Mouse (Mus musculus) cerebellum, adult 2 months (tissue): ENCODE results near the gene Mrpl21.

Source experiments
- CTCF ChIP-seq: fragments of 200-500 bp; IDR thresholded peaks from 2 replicates; pipeline ENCODE4 v1.5.1; 2011; ENCODE audit warnings: low read depth, mild to moderate bottlenecking, control low read depth, low read length, moderate library complexity, borderline replicate concordance; ENCODE audit not compliant: insufficient read depth
- POLR2A ChIP-seq: fragments of 200-500 bp; IDR thresholded peaks from 2 replicates; pipeline ENCODE4 v1.6.1; 2011; ENCODE audit warnings: low read length, control low read depth, borderline replicate concordance; ENCODE audit not compliant: insufficient read depth

DNA sequence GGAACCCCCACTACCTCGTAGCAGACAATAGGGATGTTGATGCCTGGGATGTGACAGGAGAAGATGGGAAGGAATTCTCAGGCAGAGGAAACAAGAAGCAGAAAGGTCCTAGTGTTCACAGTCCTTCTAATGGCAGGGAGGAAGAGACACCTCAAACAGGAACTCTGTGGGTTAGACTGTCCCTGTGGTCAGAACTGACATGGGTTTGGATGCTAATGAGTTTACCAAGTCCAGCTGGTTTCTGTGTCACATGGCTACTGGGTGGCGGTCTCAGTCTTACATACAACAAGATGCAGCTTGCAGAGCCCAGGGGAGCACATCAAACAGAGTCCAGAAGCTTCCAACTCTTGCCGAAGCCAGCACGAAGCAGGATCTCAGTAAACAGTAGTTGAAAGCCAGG is 21.3 kb downstream of the Mrpl21 start:
- no peak for TF ChIP-seq CTCF
- TF ChIP-seq POLR2A: no peak
